Mouse (Mus musculus) hindbrain, postnatal 0 days (tissue): ENCODE results near the gene Clec11a. TPM values are rescaled to one million over a fixed set of nuclear protein-coding genes. Genes with fewer than 3 reads are reported as not detected.

Experiments used
- ATAC-seq: fragments of 200-750 bp; cut with Nextera tagmentation; 2 replicates; pipeline ENCODE4 v1.8.0; 2017; ENCODE audit warnings: mild to moderate bottlenecking, moderate TSS enrichment, moderate library complexity
- DNase-seq: peaks from one replicate; pipeline ENCODE4 v3.0.0-alpha.2; 2015; ENCODE audit warnings: low spot score
- H3K27ac ChIP-seq: fragments of 300-500 bp; sonication (generic); 2 replicates; pipeline ENCODE4 v1.5.1; 2014; ENCODE audit warnings: mild to moderate bottlenecking
- H3K27me3 ChIP-seq: fragments of 300-500 bp; sonication (generic); 2 replicates; pipeline ENCODE4 v1.6.1; 2014; ENCODE audit warnings: low read length, mixed read lengths; ENCODE audit not compliant: insufficient read depth
- H3K36me3 ChIP-seq: fragments of 300-500 bp; sonication (generic); 2 replicates; pipeline ENCODE4 v1.6.1; 2014; ENCODE audit warnings: low read length, mixed read lengths; ENCODE audit not compliant: insufficient read depth
- H3K4me1 ChIP-seq: fragments of 300-500 bp; sonication (generic); 2 replicates; pipeline ENCODE4 v1.6.1; 2014; ENCODE audit warnings: antibody characterized with exemption, low read length, mixed read lengths; ENCODE audit not compliant: insufficient read depth
- H3K4me2 ChIP-seq: fragments of 300-500 bp; sonication (generic); 2 replicates; pipeline ENCODE4 v1.6.1; 2014; ENCODE audit warnings: low read depth, mild to moderate bottlenecking, low read length, moderate library complexity, mixed read lengths
- H3K4me3 ChIP-seq: fragments of 300-500 bp; sonication (generic); 2 replicates; pipeline ENCODE4 v1.5.1; 2014; ENCODE audit warnings: low read length
- H3K9ac ChIP-seq: fragments of 300-500 bp; sonication (generic); replicated peaks from 2 replicates; pipeline ENCODE4 v1.6.1; 2014; ENCODE audit warnings: mild to moderate bottlenecking, low read length, moderate library complexity, mixed read lengths
- H3K9me3 ChIP-seq: fragments of 300-500 bp; sonication (generic); 2 replicates; pipeline ENCODE4 v1.6.1; 2016; ENCODE audit warnings: low read length, mixed read lengths
- CTCF ChIP-seq: IDR thresholded peaks from 2 replicates; pipeline ENCODE4 v1.5.1; 2016; ENCODE audit warnings: antibody characterized with exemption, control low read depth, low read depth
- WGBS: fragments of 180-500 bp; shearing (Covaris S2); extraction: QIAGEN DNeasy Blood & Tissue Kit; methylation state at CpG from one replicate; pipeline ENCODE4 v1.1.7; 2014; 5-methylcytosine and 5-hydroxymethylcytosine counted together
- polyA plus RNA-seq: library from polyadenylated mRNA; unstranded; fragments of >200 nt; fragmentation: Nextera tagmentation; extraction: Ambion mirVana; gene quantifications from 2 replicates; pipeline ENCODE4 v1.2.1, GENCODE M21; 2015
- total RNA-seq: library from RNA; depleted of rRNA; stranded (reverse); fragments of >200 nt; gene quantifications from 2 replicates; pipeline ENCODE4 v1.2.3, GENCODE M21; 2014; rRNA removed

The Clec11a gene
- total RNA-seq (3.3 and 5.9 TPM in 2 replicates), polyA plus RNA-seq (4.4 and 4.5 TPM in 2 replicates)

GRCm38 (mm10) chr7:44306516-44307240 is at the start of gene Clec11a:
Gene Clec11a (minus strand): TSS chr7:44306902.
- WGBS: 65% methylated on average over 6 of the region's 6 CpGs
- no peak for DNase-seq
- H3K4me3 ChIP-seq: 0 out of 2 replicates have a peak within 1 kb of the TSS, but pooled peaks have one; percentile 61

GRCm38 (mm10) chr7:44355411-44355810 is 48.7 kb upstream of the Clec11a start:
- H3K4me3 ChIP-seq: no peak overlapping the region
- no peak overlapping the region for H3K4me2 ChIP-seq
- peaks cover 27% of the 10 kb centered on the region; the same call in 1 of the 2 replicates for H3K27me3 ChIP-seq
- 35% methylated on average over 6 of the region's 6 CpGs for WGBS
- no peak overlapping the region for H3K27ac ChIP-seq
- ATAC-seq (no peak), DNase-seq (no peak)
- H3K9me3 ChIP-seq: no peaks in the 10 kb centered on the region
- no peak overlapping the region for H3K9ac ChIP-seq
- H3K36me3 ChIP-seq: no peaks in the 10 kb centered on the region
- peaks cover 6% of the 10 kb centered on the region for H3K4me1 ChIP-seq
- no peak for TF ChIP-seq CTCF

More at GRCm38 (mm10) chr7:44306516-44307240, at the start of gene Clec11a:
- no peak for TF ChIP-seq CTCF
- peaks cover 14% of the 10 kb centered on the region; the same call in 1 of the 2 replicates for H3K4me1 ChIP-seq
- H3K9me3 ChIP-seq: no peaks in the 10 kb centered on the region
- no peaks in the 10 kb centered on the region for H3K27me3 ChIP-seq
- H3K4me2 ChIP-seq: peak within 1 kb of the TSS; percentile 72
- ATAC-seq: no peak
- H3K9ac ChIP-seq: 0 out of 2 replicates have a peak within 1 kb of the TSS, but pooled peaks have one; percentile 14
- H3K36me3 ChIP-seq: no peaks in the 10 kb centered on the region
- H3K27ac ChIP-seq: peak within 1 kb of the TSS; percentile 95; the same call in 1 of the 2 replicates

GRCm38 (mm10) chr7:44353601-44354340 is 47.1 kb upstream of the Clec11a start:
- H3K36me3 ChIP-seq: no peaks in the 10 kb centered on the region
- H3K4me1 ChIP-seq: no peaks in the 10 kb centered on the region
- WGBS: 8% methylated on average over 34 of the region's 35 CpGs
- no peak overlapping the region for H3K4me3 ChIP-seq
- no peak for DNase-seq
- ATAC-seq: no peak
- no peak overlapping the region for H3K9ac ChIP-seq
- no peak overlapping the region for H3K4me2 ChIP-seq
- H3K27me3 ChIP-seq: peaks cover 27% of the 10 kb centered on the region; the same call in 1 of the 2 replicates
- H3K9me3 ChIP-seq: no peaks in the 10 kb centered on the region
- no peak for TF ChIP-seq CTCF
- H3K27ac ChIP-seq: no peak overlapping the region

- Histone ChIP-seq H3K9me3 (no peaks in the 10 kb centered on the region), H3K27ac (no peak overlapping the region), H3K27me3 (peaks cover 27% of the 10 kb centered on the region; the same call in 1 of the 2 replicates), H3K4me2 (0 out of 2 replicates have a peak overlapping the region, but pooled peaks have one; percentile 27), H3K36me3 (0 out of 2 replicates have a peak, but pooled peaks cover 4% of the 10 kb centered on the region), H3K4me3 (no peak overlapping the region), H3K9ac (no peak overlapping the region), H3K4me1 (no peaks in the 10 kb centered on the region)
- ATAC-seq (no peak), DNase-seq (peak; percentile 34)
- no peak for TF ChIP-seq CTCF
- WGBS: 12% methylated on average over 67 of the region's 71 CpGs
Observed at GRCm38 (mm10) chr7:44352750-44353600, 46.3 kb upstream of the Clec11a start.

GRCm38 (mm10) chr7:44351881-44352749 is 45.4 kb upstream of the Clec11a start:
- ATAC-seq: no peak; the same call in 1 of the 2 replicates
- H3K4me1 ChIP-seq: no peaks in the 10 kb centered on the region
- TF ChIP-seq CTCF: no peak
- no peak overlapping the region for H3K27ac ChIP-seq
- H3K4me3 ChIP-seq: no peak overlapping the region
- peaks cover 27% of the 10 kb centered on the region; the same call in 1 of the 2 replicates for H3K27me3 ChIP-seq
- no peak for DNase-seq
- H3K9ac ChIP-seq: no peak overlapping the region
- H3K9me3 ChIP-seq: no peaks in the 10 kb centered on the region
- H3K4me2 ChIP-seq: 0 out of 2 replicates have a peak overlapping the region, but pooled peaks have one; percentile 27
- 0 out of 2 replicates have a peak, but pooled peaks cover 9% of the 10 kb centered on the region for H3K36me3 ChIP-seq
- WGBS: 11% methylated on average over 68 of the region's 71 CpGs
